Mouse (Mus musculus): ENCODE results near the gene Ptpro. TPM values are rescaled to one million over a fixed set of nuclear protein-coding genes. Genes with fewer than 3 reads are reported as not detected.
"Not testable (repeated sequence)": the region's sequence is repeated elsewhere in the genome, so short reads cannot be mapped to it uniquely, and the experiment has no call there.

Gene Ptpro
- total RNA-seq, 2 experiments from 2014 or later, result 1.4 to 1.7 TPM

DNA sequence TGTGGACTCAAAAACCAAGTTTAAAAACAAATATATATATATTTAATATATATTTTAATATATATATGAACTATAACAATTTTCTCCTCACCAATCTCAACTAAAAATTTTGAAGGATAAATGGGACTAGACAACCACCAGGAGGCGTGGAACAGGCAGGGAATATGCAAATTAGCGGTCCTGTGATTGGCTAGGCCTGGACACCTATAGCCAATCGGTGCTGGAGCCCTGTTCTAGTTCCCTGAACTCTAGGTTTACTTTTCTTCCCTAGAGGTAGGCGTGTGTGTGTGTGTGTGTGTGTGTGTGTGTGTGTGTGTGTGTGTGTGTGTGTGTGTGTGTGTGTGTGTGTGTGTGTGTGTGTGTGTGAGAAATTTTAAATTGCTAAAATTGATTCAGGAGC lies 134.8 kb downstream of the Ptpro start:
- no peak for DNase-seq

- no peak for DNase-seq
These were observed 143.0 kb downstream of the Ptpro start for GRCm38 (mm10) chr6:137395075-137395474.

GRCm38 (mm10) chr6:137396106-137396793 lies 144.1 kb downstream of the Ptpro start:
- DNase-seq, result no peak

GRCm38 (mm10) chr6:137397358-137397757 lies 145.2 kb downstream of the Ptpro start:
- DNase-seq, result no peak

DNA sequence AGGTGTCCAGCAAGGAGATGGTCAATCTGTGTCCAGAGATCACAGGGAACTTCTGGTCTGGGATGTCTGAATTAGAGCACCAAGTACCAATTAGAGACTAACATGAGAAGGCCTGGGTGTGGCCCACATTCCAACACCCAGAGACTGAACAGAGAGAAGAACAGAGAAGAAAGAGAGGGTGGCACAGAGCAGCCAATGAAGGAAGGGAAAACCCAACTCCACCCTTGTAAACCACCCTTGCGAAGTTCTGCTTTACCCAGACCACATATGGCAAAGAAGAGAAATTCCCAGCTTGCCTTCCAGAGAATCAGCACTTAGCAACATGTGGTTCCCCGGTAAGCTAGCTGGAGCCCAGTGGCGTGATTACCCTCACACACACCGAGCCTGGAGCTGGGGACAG lies 152.1 kb downstream of the Ptpro start:
- no peak for DNase-seq

DNA sequence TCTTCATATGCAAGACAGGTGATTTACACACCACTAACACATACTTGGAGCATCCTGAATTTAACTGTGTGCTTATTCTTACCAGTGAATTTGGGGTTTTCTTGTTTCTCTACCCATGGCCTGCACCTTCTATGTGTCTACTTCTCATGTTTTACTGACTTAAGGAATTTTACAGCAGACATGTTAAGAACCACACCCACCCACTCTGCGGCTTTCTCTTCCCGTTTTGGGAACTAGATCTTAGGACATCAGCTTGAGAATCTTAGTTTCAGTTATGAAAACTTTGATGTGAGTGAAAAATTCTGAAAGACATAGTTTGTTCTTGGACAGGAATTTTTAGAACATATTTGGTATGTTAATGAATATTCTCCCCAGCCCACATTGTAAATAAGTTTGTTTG lies 153.6 kb downstream of the Ptpro start:
- DNase-seq, result no peak

DNA sequence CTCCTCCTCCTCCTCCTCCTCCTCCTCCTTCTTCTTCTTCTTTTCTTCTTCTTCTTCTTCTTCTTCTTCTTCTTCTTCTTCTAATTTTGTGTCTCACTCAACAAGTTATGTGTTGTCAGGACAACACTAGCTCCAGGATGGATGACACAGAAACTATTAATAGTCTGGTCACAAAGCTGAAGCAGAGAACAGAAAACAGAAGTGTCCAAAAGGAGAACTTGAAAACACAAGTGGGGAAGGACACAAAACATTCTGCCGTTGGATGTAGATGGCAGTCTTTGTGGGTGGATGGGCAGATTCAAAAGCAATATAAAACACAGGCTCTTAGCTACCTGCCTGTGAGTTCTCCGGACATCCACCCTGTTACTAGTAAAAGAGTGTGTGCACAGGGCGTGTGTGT lies 158.4 kb downstream of the Ptpro start:
- no peak for DNase-seq

DNA sequence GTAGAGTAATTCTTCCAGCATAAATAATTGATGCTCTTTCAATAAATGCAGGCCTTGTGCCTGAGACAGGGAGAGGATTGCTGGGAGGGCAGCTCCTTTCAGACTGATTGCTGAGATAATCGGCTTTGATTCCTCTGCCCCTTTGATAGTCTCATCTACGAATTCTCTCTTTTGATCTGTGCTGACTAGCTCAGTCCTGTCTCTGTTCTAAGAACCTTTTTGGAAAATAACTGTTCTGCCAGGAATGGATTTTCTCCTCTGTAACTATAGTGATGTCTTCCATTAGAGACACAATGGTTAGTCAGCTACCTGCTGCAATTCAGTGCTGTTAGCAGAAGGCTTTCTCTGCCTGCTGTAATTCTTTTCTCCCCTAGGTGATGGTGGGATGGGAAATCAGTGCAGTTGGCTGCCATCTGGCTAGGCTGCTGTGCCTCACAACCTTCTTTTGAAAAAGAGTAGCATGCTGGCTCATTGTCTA lies 159.8 kb downstream of the Ptpro start:
- DNase-seq, result no peak

DNA sequence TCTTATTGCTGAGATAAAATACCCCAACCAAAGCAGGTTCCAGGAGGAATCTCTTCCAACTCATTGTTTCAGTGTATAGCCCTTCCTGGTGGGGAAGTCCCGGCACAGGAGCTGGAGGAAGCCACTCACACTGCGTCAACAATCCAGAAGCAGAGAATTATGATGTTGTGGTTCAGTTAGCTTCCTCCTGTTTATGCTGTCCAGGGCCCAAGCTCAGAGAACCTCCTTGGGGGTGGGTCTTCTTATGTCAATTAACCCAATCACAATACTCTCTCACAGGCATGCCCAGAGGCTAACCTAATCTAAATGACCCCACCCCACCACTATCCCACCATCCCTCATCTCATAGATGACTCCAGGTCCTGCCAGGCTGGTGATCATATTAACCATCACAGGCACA lies 160.9 kb downstream of the Ptpro start:
- DNase-seq, result no peak

- DNase-seq, result peak; percentile 47 to 63
These were observed 162.6 kb downstream of the Ptpro start for GRCm38 (mm10) chr6:137414531-137415405.

DNA sequence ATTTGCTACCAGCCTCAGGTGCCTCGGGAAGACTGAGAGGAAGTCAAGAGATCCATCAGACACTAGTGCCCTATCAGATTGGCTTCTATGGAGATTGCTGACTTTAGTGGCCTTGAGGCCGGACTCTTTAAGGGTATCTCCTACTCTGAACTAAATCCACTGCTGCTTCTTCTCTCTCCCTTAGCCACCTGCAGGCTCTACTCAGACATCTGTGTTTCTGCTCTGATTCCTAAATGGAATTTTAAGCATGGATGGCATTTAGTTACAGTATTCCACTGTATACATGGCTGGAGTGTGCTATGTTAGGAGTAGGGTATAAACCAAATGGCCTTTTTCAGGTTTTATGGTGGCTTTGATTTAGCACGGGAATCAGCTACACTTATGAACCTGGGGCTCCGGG lies 170.7 kb downstream of the Ptpro start:
- DNase-seq, result no peak

GRCm38 (mm10) chr6:137423830-137424229 lies 171.7 kb downstream of the Ptpro start:
- DNase-seq, result no peak

GRCm38 (mm10) chr6:137425500-137426432 lies 173.6 kb downstream of the Ptpro start:
- no peak for DNase-seq

DNA sequence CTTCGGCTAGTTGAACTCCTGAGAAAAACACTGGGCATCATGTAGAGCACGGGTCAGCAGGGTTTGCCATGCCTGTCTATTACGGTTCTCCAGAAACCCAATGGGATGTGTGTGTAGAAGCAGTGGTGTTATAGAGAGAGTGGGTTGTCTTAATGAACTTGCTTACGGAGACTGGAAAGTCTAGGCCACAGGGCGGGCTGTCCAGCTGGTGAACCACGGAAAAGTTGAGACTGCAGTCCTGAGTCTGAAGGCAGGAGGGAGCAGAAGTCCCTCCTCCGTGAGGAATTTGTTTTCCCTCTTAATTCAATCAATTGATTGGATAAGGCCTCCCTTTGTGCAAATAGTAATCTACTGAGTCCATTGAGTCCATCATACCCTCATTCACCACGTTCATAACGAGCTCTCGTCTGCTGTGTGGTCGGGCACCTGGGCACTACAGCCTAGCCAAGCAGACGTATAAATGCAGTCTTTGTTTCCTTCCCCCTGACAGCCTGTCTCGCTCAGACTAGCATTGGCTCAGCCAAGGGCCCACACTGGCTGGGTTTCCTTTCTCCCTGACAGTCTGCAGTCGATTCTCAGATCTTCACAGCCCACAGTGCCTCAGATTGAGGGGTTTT lies 181.5 kb downstream of the Ptpro start:
- DNase-seq, result no peak

GRCm38 (mm10) chr6:137437486-137437885 lies 185.4 kb downstream of the Ptpro start:
- DNase-seq, result no peak

GRCm38 (mm10) chr6:137437902-137438580 lies 185.9 kb downstream of the Ptpro start:
- no peak for DNase-seq

GRCm38 (mm10) chr6:137440559-137441486 lies 188.7 kb downstream of the Ptpro start:
- DNase-seq, result no peak

DNA sequence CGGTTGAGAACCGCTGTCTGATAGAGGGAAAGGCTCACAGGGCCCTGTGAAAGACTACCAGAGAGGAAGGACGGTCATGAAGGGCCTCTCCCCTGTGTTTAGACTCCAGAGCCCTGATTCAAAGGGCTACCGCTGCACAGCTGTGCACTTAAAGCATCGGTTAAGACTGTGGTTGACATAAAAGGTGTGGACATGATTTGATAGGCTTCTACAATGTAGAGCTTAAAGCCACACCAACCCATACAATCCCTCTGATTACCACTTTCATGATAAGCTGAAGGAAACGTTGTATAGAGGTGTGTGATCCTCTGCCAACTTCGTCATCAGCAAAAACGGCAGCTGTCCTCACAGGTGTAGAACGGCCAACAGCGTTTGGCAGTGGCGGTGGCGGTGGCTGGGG lies 191.0 kb downstream of the Ptpro start:
- DNase-seq, result no peak

GRCm38 (mm10) chr6:137446116-137446515 lies 194.0 kb downstream of the Ptpro start:
- DNase-seq, result not testable (repeated sequence)

GRCm38 (mm10) chr6:137455537-137456041 lies 203.5 kb downstream of the Ptpro start:
- peak; percentile 12 to 35 for DNase-seq

All from adrenal gland, postnatal 36 days (tissue).